Mouse (Mus musculus): ENCODE data around the gene Ctsm.
"Not testable (repeated sequence)": the region's sequence is repeated elsewhere in the genome, so short reads cannot be mapped to it uniquely, and the experiment has no call there.

- not testable (repeated sequence) for TF ChIP-seq CTCF (IDR thresholded peaks at IDR 0.05; ENCODE audit: control insufficient read depth, insufficient read depth, insufficient read length); FOSL1 (IDR thresholded peaks at IDR 0.05; ENCODE audit: insufficient read depth, low read length, poor library complexity, severe bottlenecking); USF1 (IDR thresholded peaks at IDR 0.05; ENCODE audit: low read depth); MAX (IDR thresholded peaks at IDR 0.05); MYOG (IDR thresholded peaks at IDR 0.05; ENCODE audit: control insufficient read depth, extremely low read depth, insufficient read length)
Measured at GRCm38 (mm10) chr13:61568074-61568473, 26.4 kb upstream of the Ctsm start, which contains the start of gene Gm49352.

Measured in C2C12 (cell line).